Mouse (Mus musculus): ENCODE results near the gene Sh3yl1.
A peak's percentile ranks its signal among the peaks of the same experiment; 100 is the strongest.

The Sh3yl1 gene

GRCm38 (mm10) chr12:30911261-30912047, at the start of gene Sh3yl1, which contains the start of gene Acp1:
Sh3yl1 (plus strand) TSS chr12:30911668.
Acp1 (minus strand) TSS chr12:30911589.
- DNase-seq: peak; percentile 95 to 96

GRCm38 (mm10) chr12:30864347-30864746, 47.1 kb upstream of the Sh3yl1 start:
- peak in 1 of 2 experiments; percentile 16 for DNase-seq

GRCm38 (mm10) chr12:30865781-30866180, 45.7 kb upstream of the Sh3yl1 start:
- DNase-seq: no peak

GRCm38 (mm10) chr12:30879447-30879846, 32.0 kb upstream of the Sh3yl1 start:
- DNase-seq: no peak

- DNase-seq: no peak
Observed at GRCm38 (mm10) chr12:30883592-30883985, 27.9 kb upstream of the Sh3yl1 start.

- no peak for DNase-seq
Observed at GRCm38 (mm10) chr12:30883986-30884621, 27.4 kb upstream of the Sh3yl1 start, which contains the start of gene Alkal2. Alkal2 (plus strand) TSS chr12:30884322.

GRCm38 (mm10) chr12:30884622-30885230, 26.7 kb upstream of the Sh3yl1 start:
- DNase-seq: no peak

GRCm38 (mm10) chr12:30885891-30886290, 25.6 kb upstream of the Sh3yl1 start:
- DNase-seq: no peak

GRCm38 (mm10) chr12:30888003-30888402, 23.5 kb upstream of the Sh3yl1 start:
- no peak for DNase-seq

GRCm38 (mm10) chr12:30890067-30890466, 21.4 kb upstream of the Sh3yl1 start:
- DNase-seq: peak; percentile 30 to 61

GRCm38 (mm10) chr12:30891438-30891837, 20.0 kb upstream of the Sh3yl1 start:
- no peak for DNase-seq

GRCm38 (mm10) chr12:30897039-30897438, 14.4 kb upstream of the Sh3yl1 start:
- no peak for DNase-seq

GRCm38 (mm10) chr12:30908658-30909057, 2.8 kb upstream of the Sh3yl1 start:
- no peak for DNase-seq

GRCm38 (mm10) chr12:30909881-30910280, 1.6 kb upstream of the Sh3yl1 start:
- DNase-seq: no peak

GRCm38 (mm10) chr12:30910860-30911259, 608 bp upstream of the Sh3yl1 start:
- no peak for DNase-seq

GRCm38 (mm10) chr12:30912048-30912381, 547 bp downstream of the Sh3yl1 start:
- DNase-seq: peak; percentile 81 to 87

- peak in 1 of 2 experiments; percentile 33 for DNase-seq
Observed at GRCm38 (mm10) chr12:30912840-30913239, 1.4 kb downstream of the Sh3yl1 start.

- DNase-seq: no peak
Observed at GRCm38 (mm10) chr12:30922401-30922800, 10.9 kb downstream of the Sh3yl1 start.

- DNase-seq: no peak
Observed at GRCm38 (mm10) chr12:30928182-30928581, 16.7 kb downstream of the Sh3yl1 start.

GRCm38 (mm10) chr12:30933299-30933698, 21.8 kb downstream of the Sh3yl1 start:
- no peak for DNase-seq

GRCm38 (mm10) chr12:30936899-30937298, 25.4 kb downstream of the Sh3yl1 start:
- DNase-seq: no peak

- no peak for DNase-seq
Observed at GRCm38 (mm10) chr12:30943057-30943986, 31.9 kb downstream of the Sh3yl1 start.

GRCm38 (mm10) chr12:30944197-30944596, 32.7 kb downstream of the Sh3yl1 start:
- DNase-seq: no peak
